Mouse (Mus musculus): Measurements from ENCODE around the gene Slc32a1. TPM values are rescaled to one million over a fixed set of nuclear protein-coding genes. Genes with fewer than 3 reads are reported as not detected.

Slc32a1 gene
- polyA plus RNA-seq, 2 experiments from 2014 or later, result not detected

- ATAC-seq, result no peak
Measured at GRCm38 (mm10) chr2:158612671-158613250, 2.2 kb downstream of the Slc32a1 start.

- peak; percentile 80 for ATAC-seq
Measured at GRCm38 (mm10) chr2:158613541-158614417, 3.2 kb downstream of the Slc32a1 start.

- no peak for ATAC-seq
Measured at GRCm38 (mm10) chr2:158614418-158614955, 3.9 kb downstream of the Slc32a1 start.

- ATAC-seq, result no peak
Measured at GRCm38 (mm10) chr2:158615161-158615680, 4.7 kb downstream of the Slc32a1 start.

GRCm38 (mm10) chr2:158615702-158616101 is 5.1 kb downstream of the Slc32a1 start:
- no peak for ATAC-seq

- peak; percentile 21 for ATAC-seq
Measured at GRCm38 (mm10) chr2:158616296-158616695, 5.7 kb downstream of the Slc32a1 start.

GRCm38 (mm10) chr2:158616790-158617189 is 6.2 kb downstream of the Slc32a1 start:
- ATAC-seq, result no peak

- peak; percentile 90 for ATAC-seq
Measured at GRCm38 (mm10) chr2:158624718-158625222, 14.2 kb downstream of the Slc32a1 start, which contains the start of gene Actr5. Gene Actr5 (plus strand): TSS chr2:158624888.

GRCm38 (mm10) chr2:158625231-158625630 is 14.7 kb downstream of the Slc32a1 start:
- ATAC-seq, result peak; percentile 37

- ATAC-seq, result no peak
Measured at GRCm38 (mm10) chr2:158625697-158626096, 15.1 kb downstream of the Slc32a1 start.

- no peak for ATAC-seq
Measured at GRCm38 (mm10) chr2:158628858-158629257, 18.3 kb downstream of the Slc32a1 start.

GRCm38 (mm10) chr2:158629414-158629813 is 18.8 kb downstream of the Slc32a1 start:
- ATAC-seq, result no peak

- ATAC-seq, result no peak
Measured at GRCm38 (mm10) chr2:158631873-158632272, 21.3 kb downstream of the Slc32a1 start.

- ATAC-seq, result no peak
Measured at GRCm38 (mm10) chr2:158641869-158642268, 31.3 kb downstream of the Slc32a1 start.

GRCm38 (mm10) chr2:158642587-158642986 is 32.0 kb downstream of the Slc32a1 start:
- ATAC-seq, result no peak

- no peak for ATAC-seq
Measured at GRCm38 (mm10) chr2:158643791-158644190, 33.2 kb downstream of the Slc32a1 start.

- no peak for ATAC-seq
Measured at GRCm38 (mm10) chr2:158651159-158651908, 40.8 kb downstream of the Slc32a1 start.

GRCm38 (mm10) chr2:158652985-158653384 is 42.4 kb downstream of the Slc32a1 start:
- ATAC-seq, result peak; percentile 78

- no peak for ATAC-seq
Measured at GRCm38 (mm10) chr2:158654717-158655116, 44.1 kb downstream of the Slc32a1 start.

GRCm38 (mm10) chr2:158655806-158656205 is 45.2 kb downstream of the Slc32a1 start:
- ATAC-seq, result no peak

GRCm38 (mm10) chr2:158658822-158659221 is 48.3 kb downstream of the Slc32a1 start:
- ATAC-seq, result no peak

GRCm38 (mm10) chr2:158659346-158659745 is 48.8 kb downstream of the Slc32a1 start:
- ATAC-seq, result no peak
